ENCODE assay signal across 7 mouse cellular contexts in the genomic region with DNA sequence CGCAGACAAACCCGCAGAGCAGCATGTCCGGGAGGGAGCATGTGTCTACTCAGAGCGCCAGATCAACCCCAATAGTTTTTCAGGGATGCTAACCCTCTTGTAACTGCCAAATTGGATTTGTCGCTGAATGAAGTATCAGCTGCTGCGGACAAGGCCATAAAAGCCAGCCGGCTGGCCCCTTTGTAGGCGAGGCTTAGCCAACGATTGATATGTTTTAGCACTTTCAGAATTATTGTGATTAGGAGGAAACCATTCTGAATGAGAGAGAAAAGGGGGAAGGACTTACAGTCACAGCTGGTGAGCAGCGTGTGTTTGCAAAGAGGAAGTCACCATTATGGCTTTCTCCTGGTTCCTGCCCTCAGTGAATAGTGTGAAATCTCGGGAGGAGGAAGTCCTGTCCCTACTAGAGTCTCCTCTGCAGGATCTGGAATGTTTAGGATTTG.
A peak's percentile ranks its signal among the peaks of the same experiment; 100 is the strongest.
DNase-seq lines count a peak whose midpoint lies in the region; ATAC-seq lines count a peak whose summit lies in the region.

No protein-coding gene starts in this region.

- no peaks in the 10 kb centered on the region for H3K9me3 ChIP-seq in limb, embryonic 15.5 days
- no peaks in the 10 kb centered on the region for H3K9me3 ChIP-seq in stomach, embryonic 14.5 days (ENCODE audit: control insufficient read depth, low read depth, low read length)

- peak; percentile 5 to 20 for DNase-seq in spleen, postnatal 36 days (ENCODE audit: low spot score in 2 of 2)
- DNase-seq in spleen, postnatal 14 days (ENCODE audit: low spot score in 2 of 2): no peak
- DNase-seq in heart, adult 8-10 months (ENCODE audit: low spot score): peak; percentile 29
- DNase-seq in adrenal gland, adult 8-10 months: no peak
- no peak for DNase-seq in layer of hippocampus, adult 9-10 months (ENCODE audit: low spot score)

- H3K27ac ChIP-seq in limb, embryonic 15.5 days: peak overlapping the region; percentile 82
- peak overlapping the region; percentile 97 for H3K27ac ChIP-seq in stomach, embryonic 14.5 days (ENCODE audit: low read length)

- WGBS in limb, embryonic 15.5 days: 19% methylated on average over 11 of the region's 11 CpGs
- 6% methylated on average over 11 of the region's 11 CpGs for WGBS in stomach, embryonic 14.5 days

- H3K4me2 ChIP-seq in limb, embryonic 15.5 days: no peak overlapping the region
- peak overlapping the region; percentile 26 for H3K4me2 ChIP-seq in stomach, embryonic 14.5 days (replicated peaks; ENCODE audit: low read depth, low read length)

- ATAC-seq in limb, embryonic 15.5 days (ENCODE audit: insufficient number of reproducible peaks, low FRiP score, low TSS enrichment, low read depth): no peak
- no peak for ATAC-seq in stomach, embryonic 14.5 days (ENCODE audit: insufficient number of reproducible peaks, insufficient read depth, low FRiP score, low read depth)

- peaks cover 71% of the 10 kb centered on the region for H3K4me1 ChIP-seq in limb, embryonic 15.5 days
- peaks cover 71% of the 10 kb centered on the region for H3K4me1 ChIP-seq in stomach, embryonic 14.5 days (ENCODE audit: control insufficient read depth, insufficient read depth, low read length)

- H3K4me3 ChIP-seq in limb, embryonic 15.5 days: no peak overlapping the region
- H3K4me3 ChIP-seq in stomach, embryonic 14.5 days (ENCODE audit: low read depth, low read length): no peak overlapping the region

- no peaks in the 10 kb centered on the region for H3K36me3 ChIP-seq in limb, embryonic 15.5 days
- H3K36me3 ChIP-seq in stomach, embryonic 14.5 days (ENCODE audit: control insufficient read depth, insufficient read depth, low read length): no peaks in the 10 kb centered on the region

- no peak overlapping the region for H3K9ac ChIP-seq in limb, embryonic 15.5 days
- H3K9ac ChIP-seq in stomach, embryonic 14.5 days (replicated peaks; ENCODE audit: low read depth, low read length): no peak overlapping the region

- no peaks in the 10 kb centered on the region for H3K27me3 ChIP-seq in limb, embryonic 15.5 days
- H3K27me3 ChIP-seq in stomach, embryonic 14.5 days (ENCODE audit: control insufficient read depth, insufficient read depth, low read length): no peaks in the 10 kb centered on the region

Comparison
In these comparisons a context has a peak if more than half of its experiments do, and no peak if none do; other contexts are left out.
1. DNase-seq: peak in spleen, postnatal 36 days (2 of 2) and heart, adult 8-10 months (single experiment); none in spleen, postnatal 14 days (0 of 2), adrenal gland, adult 8-10 months (single experiment) and layer of hippocampus, adult 9-10 months (single experiment).